Mouse (Mus musculus) left cerebral cortex, postnatal 4 days (tissue): Measurements from ENCODE around the gene Gm45062. TPM values are rescaled to one million over a fixed set of nuclear protein-coding genes. Genes with fewer than 3 reads are reported as not detected.

ENCODE experiments used
- total RNA-seq, 2 experiments: library from RNA; stranded (reverse); gene quantifications; 2 replicates each; pipeline ENCODE4 v1.2.3; 2021

Gene Gm45062
- total RNA-seq, 2 experiments from 2014 or later: 5.1 to 6.4 TPM

Other genes with a start within 250 kb of the Gm45062 start
- gene Col28a1, start 66.8 kb upstream of the Gm45062 start, total RNA-seq: under 1 TPM; 0.70 to 0.82 TPM
- gene Mios, start 50.2 kb upstream of the Gm45062 start, total RNA-seq: 10 to 100 TPM; 34.8 to 35.4 TPM
- 10 to 100 TPM; 16.0 to 23.0 TPM for gene Rpa3, start 277 bp upstream of the Gm45062 start, total RNA-seq
- gene Umad1, start 162 bp upstream of the Gm45062 start, total RNA-seq: 10 to 100 TPM; 27.3 to 27.7 TPM